Mouse (Mus musculus) adrenal gland, postnatal 36 days (tissue): ENCODE measurements around the gene Fam209. TPM values are rescaled to one million over a fixed set of nuclear protein-coding genes. Genes with fewer than 3 reads are reported as not detected.

Experiments used
- total RNA-seq, 2 experiments: library from RNA; stranded (reverse); gene quantifications; 2 replicates each; pipeline ENCODE4 v1.2.3; 2021

Fam209 gene
- total RNA-seq, 2 experiments from 2014 or later = not detected

Other genes with a start within 250 kb of the Fam209 start
- gene Mc3r, start 224.0 kb upstream of the Fam209 start, total RNA-seq = not detected
- 10 to 100 TPM; 26.8 to 34.2 TPM for gene Fam210b, start 127.0 kb upstream of the Fam209 start, total RNA-seq
- gene Aurka, start 102.0 kb upstream of the Fam209 start, total RNA-seq = 1 to 10 TPM; 3.4 to 4.2 TPM
- 10 to 100 TPM; 32.4 to 35.2 TPM for gene Cstf1, start 101.8 kb upstream of the Fam209 start, total RNA-seq
- gene Cass4, start 78.7 kb upstream of the Fam209 start, total RNA-seq = under 1 TPM; 0.13 to 0.43 TPM
- 10 to 100 TPM; 76.2 to 86.3 TPM for gene Rtf2, start 32.0 kb upstream of the Fam209 start, total RNA-seq
- not detected for gene Gcnt7, start 13.9 kb upstream of the Fam209 start, total RNA-seq
- gene Tfap2c, start 77.1 kb downstream of the Fam209 start, total RNA-seq = not detected